Comparison of ENCODE assay signal across 8 mouse cellular contexts in genomic region chr12:51844771-51845256, GRCm38 (mm10). TPM values are rescaled to one million over a fixed set of nuclear protein-coding genes. Genes with fewer than 3 reads are reported as not detected.
DNase-seq lines count a peak whose midpoint lies in the region; ATAC-seq and TF ChIP-seq lines count a peak whose summit lies in the region.

No protein-coding gene starts in this region.

- peak overlapping the region; percentile 70 to 79 for H3K4me3 ChIP-seq in MEL (ENCODE audit: control insufficient read depth in 1 of 2, insufficient read depth in 1 of 2, low read depth in 2 of 2, low read length in 2 of 2)
- H3K4me3 ChIP-seq in lung, embryonic 16.5 days (ENCODE audit: low read length), result peak overlapping the region; percentile 63

- WGBS in lung, embryonic 16.5 days, result 1% methylated on average over 17 of the region's 17 CpGs

- peak; percentile 95 for DNase-seq in MEL (ENCODE audit: low read depth, low spot score)
- peak; percentile 96 for DNase-seq in cerebellum, adult 8-10 months
- DNase-seq in forelimb bud, embryonic 11.5 days (ENCODE audit: low read depth, low spot score), result peak; percentile 91
- peak; percentile 91 for DNase-seq in layer of hippocampus, adult 9-10 months (ENCODE audit: low spot score)
- peak; percentile 93 for DNase-seq in ovary, postnatal 10 days (ENCODE audit: low spot score)
- peak; percentile 83 to 87 for DNase-seq in thymus, postnatal 10 days (ENCODE audit: low spot score in 2 of 2)

- peak; percentile 92 to 94 for ATAC-seq in hematopoietic stem cell, adult 5-6 weeks (replicated peaks in 1 of 2; ENCODE audit: insufficient read depth in 1 of 2, low FRiP score in 2 of 2, low TSS enrichment in 1 of 2, low read depth in 1 of 2, poor library complexity in 2 of 2, severe bottlenecking in 2 of 2)
- ATAC-seq in lung, embryonic 16.5 days (ENCODE audit: low read depth), result peak; percentile 98

- no peak for TF ChIP-seq CTCF in MEL (IDR thresholded peaks at IDR 0.05 in 2 of 3, conservative IDR thresholded peaks at IDR 0.05 in 1 of 3; ENCODE audit: control insufficient read depth in 1 of 3, insufficient read depth in 1 of 3, low read depth in 2 of 3, low read length in 3 of 3, poor library complexity in 1 of 3, severe bottlenecking in 1 of 3)

- H3K4me2 ChIP-seq in lung, embryonic 16.5 days (ENCODE audit: low read depth, low read length), result peak overlapping the region; percentile 61

- no peaks in the 10 kb centered on the region; the same call in 1 of the 2 replicates for H3K79me2 ChIP-seq in MEL (ENCODE audit: control insufficient read depth, insufficient read depth, low read length, poor library complexity)

- no peak for TF ChIP-seq RAD21 in MEL (IDR thresholded peaks at IDR 0.05; ENCODE audit: low read depth, low read length)

- peak in 1 of 2 experiments; percentile 74; a peak in 2 of 4 replicates for TF ChIP-seq POLR2A in MEL (IDR thresholded peaks at IDR 0.05; ENCODE audit: control insufficient read depth in 1 of 2, insufficient read depth in 1 of 2, low read depth in 1 of 2, low read length in 2 of 2, poor library complexity in 1 of 2)

- TF ChIP-seq EP300 in MEL (IDR thresholded peaks at IDR 0.05; ENCODE audit: low read depth in 1 of 2, low read length in 2 of 2), result peak in 1 of 2 experiments; percentile 52; a peak in 1 of 4 replicates

- no peaks in the 10 kb centered on the region for H3K9me3 ChIP-seq in MEL (replicated peaks; ENCODE audit: insufficient read depth, low read length)
- H3K9me3 ChIP-seq in lung, embryonic 16.5 days (ENCODE audit: control insufficient read depth, low read length), result no peaks in the 10 kb centered on the region

- H3K9ac ChIP-seq in MEL (ENCODE audit: control insufficient read depth, low read depth, low read length, poor library complexity, severe bottlenecking), result peak overlapping the region; percentile 83
- H3K9ac ChIP-seq in lung, embryonic 16.5 days (ENCODE audit: low read length), result peak overlapping the region; percentile 72

- H3K4me1 ChIP-seq in MEL (ENCODE audit: control insufficient read depth in 1 of 2, insufficient read depth in 2 of 2, low read length in 2 of 2), result peaks cover 19 to 36% of the 10 kb centered on the region in 2 experiments
- H3K4me1 ChIP-seq in lung, embryonic 16.5 days (replicated peaks; ENCODE audit: control insufficient read depth, insufficient read depth, low read length), result 0 out of 2 replicates have a peak, but pooled peaks cover 2% of the 10 kb centered on the region

- peaks cover 0 to 44% of the 10 kb centered on the region in 2 experiments; a peak in 2 of 4 replicates for H3K36me3 ChIP-seq in MEL (ENCODE audit: control insufficient read depth in 1 of 2, insufficient read depth in 2 of 2, low read length in 2 of 2)
- H3K36me3 ChIP-seq in lung, embryonic 16.5 days (ENCODE audit: control insufficient read depth, insufficient read depth, low read length), result no peaks in the 10 kb centered on the region

- H3K27ac ChIP-seq in MEL (ENCODE audit: control insufficient read depth, low read depth, low read length), result peak overlapping the region; percentile 93
- H3K27ac ChIP-seq in lung, embryonic 16.5 days (ENCODE audit: low read length), result peak overlapping the region; percentile 85

- H3K27me3 ChIP-seq in MEL (ENCODE audit: control insufficient read depth in 1 of 2, insufficient read depth in 2 of 2, low read length in 2 of 2), result no peaks in the 10 kb centered on the region
- H3K27me3 ChIP-seq in lung, embryonic 16.5 days (ENCODE audit: control insufficient read depth, insufficient read depth, low read depth, low read length), result no peaks in the 10 kb centered on the region

TF ChIP-seq in MEL, 35 proteins besides CTCF, POLR2A, EP300 and RAD21:
- TF ChIP-seq E2F4 (IDR thresholded peaks at IDR 0.05; ENCODE audit: borderline replicate concordance, low read depth, low read length) (no peak), TAL1 (IDR thresholded peaks at IDR 0.05; ENCODE audit: low read length) (peak; percentile 40), TCF12 (IDR thresholded peaks at IDR 0.05; ENCODE audit: low read depth, low read length) (peak; percentile 53), GATA1 (IDR thresholded peaks at IDR 0.05; ENCODE audit: low read depth, low read length) (0 out of 2 replicates have a peak, but pooled peaks have one; percentile 38), UBTF (IDR thresholded peaks at IDR 0.05; ENCODE audit: borderline replicate concordance, insufficient read depth, low read depth, low read length) (no peak), POLR2AphosphoS2 (IDR thresholded peaks at IDR 0.05; ENCODE audit: low read length) (peak; percentile 73; the same call in 1 of the 2 replicates), ETS1 (IDR thresholded peaks at IDR 0.05; ENCODE audit: low read depth, low read length) (peak; percentile 65), MAX (IDR thresholded peaks at IDR 0.05; ENCODE audit: low read length) (peak; percentile 56; the same call in 1 of the 2 replicates), ZMIZ1 (IDR thresholded peaks at IDR 0.05; ENCODE audit: low read depth, low read length) (no peak), NRF1 (IDR thresholded peaks at IDR 0.05; ENCODE audit: insufficient read depth, low read depth, low read length, poor library complexity, severe bottlenecking) (no peak), HCFC1 (IDR thresholded peaks at IDR 0.05; ENCODE audit: low read depth, low read length) (peak; percentile 48; the same call in 1 of the 2 replicates), USF1 (IDR thresholded peaks at IDR 0.05; ENCODE audit: low read depth, low read length) (peak; percentile 20; the same call in 1 of the 2 replicates), MXI1 (IDR thresholded peaks at IDR 0.05; ENCODE audit: low read depth, low read length) (peak; percentile 57), ELF1 (IDR thresholded peaks at IDR 0.05; ENCODE audit: low read depth, low read length) (peak; percentile 59; the same call in 1 of the 2 replicates), SIN3A (IDR thresholded peaks at IDR 0.05; ENCODE audit: low read length) (peak; percentile 82), CHD1 (IDR thresholded peaks at IDR 0.05; ENCODE audit: low read depth, low read length) (no peak), TBP (IDR thresholded peaks at IDR 0.05; ENCODE audit: low read depth, low read length) (peak; percentile 78), NELFE (IDR thresholded peaks at IDR 0.05; ENCODE audit: low read depth, low read length) (peak; percentile 66), JUND (IDR thresholded peaks at IDR 0.05; ENCODE audit: low read depth, low read length) (no peak), USF2 (IDR thresholded peaks at IDR 0.05; ENCODE audit: borderline replicate concordance in 1 of 2, insufficient read depth in 1 of 2, low read depth in 1 of 2, low read length in 2 of 2) (no peak), ZNF384 (IDR thresholded peaks at IDR 0.05; ENCODE audit: low read depth, low read length) (no peak), MEF2A (IDR thresholded peaks at IDR 0.05; ENCODE audit: extremely low read depth, insufficient replicate concordance, low read depth, low read length, poor library complexity, severe bottlenecking) (no peak)

RNA-seq across cellular contexts. Expression of gene Hectd1, which starts 15.5 kb away (rescaled TPM):
- total RNA-seq in MEL (2012; rRNA removed), result 67.3 and 72.0 TPM in 2 replicates
- 100 to 1,000 TPM in 1 of 2 experiments, 10 to 100 TPM in 1; 55.2 to 248 TPM for polyA plus RNA-seq in MEL (2012; ENCODE audit: insufficient read depth in 1 of 2, insufficient read length in 2 of 2, low read depth in 1 of 2, low replicate concordance in 2 of 2, missing spikeins in 1 of 2)
- 139 and 151 TPM in 2 replicates for total RNA-seq in hematopoietic stem cell, adult 5-6 weeks (2017)
- 36.0 and 38.0 TPM in 2 replicates for polyA plus RNA-seq in lung, embryonic 16.5 days (2015; fragmentation: Nextera tagmentation; extraction: Ambion mirVana)

Comparison
In these comparisons a context has a peak if more than half of its experiments do, and no peak if none do; other contexts are left out.
1. Peak in every context shown above with its lines: DNase-seq, ATAC-seq, H3K4me3 ChIP-seq and H3K27ac ChIP-seq.